Mouse (Mus musculus): ENCODE measurements at regions not wholly inside any gene's neighbourhood (a gene's known extent, or its start where the extent isn't known, plus 50 kb on each side); places are given as distances from the start of the nearest gene placed in this dataset.

DNA sequence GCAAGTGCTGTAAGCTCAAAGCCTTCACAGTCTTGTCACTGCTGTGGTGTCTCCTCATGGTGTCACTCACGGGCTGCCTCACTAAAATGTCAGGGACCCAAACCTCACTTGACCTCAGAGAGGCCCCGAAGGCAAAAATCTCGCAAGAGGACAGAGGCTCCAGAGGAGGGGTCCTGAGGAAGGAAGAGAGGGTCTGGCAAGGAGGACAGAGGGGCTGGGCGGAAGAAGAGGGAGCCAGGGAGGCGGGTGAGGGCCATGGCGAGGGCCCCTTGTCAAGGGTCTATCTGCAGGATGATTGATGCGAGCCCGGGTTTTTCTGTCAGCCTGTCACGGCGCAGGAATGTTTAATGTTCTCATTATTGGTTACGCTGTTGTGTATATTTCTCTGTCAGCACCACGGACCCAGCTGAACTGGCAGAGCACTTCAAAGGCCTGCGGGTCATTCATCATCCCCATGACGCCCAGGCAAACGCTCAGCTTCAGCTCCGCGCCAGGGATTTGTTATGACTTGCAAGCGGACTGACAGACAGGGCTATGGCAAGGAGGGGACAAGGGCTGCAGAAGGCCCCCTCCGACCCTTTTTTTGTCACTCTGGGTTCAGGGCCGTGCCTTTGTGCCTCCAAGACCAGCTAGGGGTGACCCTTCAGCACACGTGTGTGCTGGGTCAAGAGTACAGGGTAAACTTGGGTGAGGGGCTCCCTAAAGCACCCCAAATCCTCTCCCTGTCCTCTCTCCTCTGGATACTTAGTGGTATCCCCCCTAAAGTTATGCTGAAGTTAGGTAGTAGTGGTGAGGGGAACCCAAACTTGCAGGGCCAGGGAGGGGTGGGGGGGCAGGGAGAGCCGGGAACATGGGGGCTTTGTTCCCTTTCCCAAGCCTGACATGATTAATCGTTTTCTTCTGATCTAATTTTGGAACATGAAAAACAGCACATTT lies 55.1 kb upstream of the Comtd1 start:
- TF ChIP-seq USF1 (IDR thresholded peaks at IDR 0.05; ENCODE audit: low read depth) (no peak), CTCF (IDR thresholded peaks at IDR 0.05; ENCODE audit: control insufficient read depth, insufficient read depth, insufficient read length) (no peak), MAX (IDR thresholded peaks at IDR 0.05) (no peak), CEBPB (IDR thresholded peaks at IDR 0.05; ENCODE audit: low read depth) (no peak)

All from C2C12 (cell line).